Mouse (Mus musculus): ENCODE measurements at regions not wholly inside any gene's neighbourhood (a gene's known extent, or its start where the extent isn't known, plus 50 kb on each side); places are given as distances from the start of the nearest gene placed in this dataset.

DNA sequence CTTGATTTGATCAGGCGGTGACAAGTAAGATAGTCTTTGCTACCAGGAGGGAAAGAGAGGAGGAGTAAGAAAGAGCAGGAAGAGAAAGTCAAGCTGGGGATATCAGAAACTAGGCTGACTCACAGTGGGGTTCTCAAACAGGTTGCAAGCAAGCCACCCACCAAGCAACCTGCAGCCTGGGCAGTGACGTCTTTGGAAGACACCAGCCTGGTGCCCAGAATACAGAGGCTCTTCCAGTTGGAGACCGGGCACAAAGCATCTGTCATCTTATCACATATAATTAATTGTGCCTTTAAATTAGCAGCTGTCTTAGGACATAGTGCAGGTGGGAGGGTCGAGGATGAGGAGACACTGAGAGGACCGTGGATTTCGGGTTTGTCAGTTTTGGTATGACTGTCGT, 261.8 kb downstream of the Phf14 start:
- TF ChIP-seq CHD2 (IDR thresholded peaks at IDR 0.05; ENCODE audit: low read depth, low read length) (no peak), ZNF384 (IDR thresholded peaks at IDR 0.05; ENCODE audit: low read depth, low read length) (no peak), MAFK (IDR thresholded peaks at IDR 0.05; ENCODE audit: insufficient read depth, low read depth, low read length) (no peak), HCFC1 (IDR thresholded peaks at IDR 0.05; ENCODE audit: borderline replicate concordance, insufficient read depth, low read length) (no peak), ZC3H11A (IDR thresholded peaks at IDR 0.05; ENCODE audit: borderline replicate concordance, low read depth, low read length) (no peak)

All from ES-E14 (cell line).